Mouse (Mus musculus): ENCODE data around the gene Hoxc8. TPM values are rescaled to one million over a fixed set of nuclear protein-coding genes. Genes with fewer than 3 reads are reported as not detected.

Gene Hoxc8
- polyA plus RNA-seq, 1 experiment from 2014 or later = not detected

- 3% methylated on average over 27 of the region's 27 CpGs for WGBS
- Histone ChIP-seq H3K4me3 (peak within 1 kb of the TSS; percentile 20), H3K9ac (no peak within 1 kb of the TSS), H3K27ac (replicated peaks) (no peak within 1 kb of the TSS), H3K4me1 (peaks cover 5% of the 10 kb centered on the region; the same call in 1 of the 2 replicates), H3K4me2 (peak within 1 kb of the TSS; percentile 43), H3K27me3 (replicated peaks) (peaks cover 98% of the 10 kb centered on the region), H3K36me3 (no peaks in the 10 kb centered on the region), H3K9me3 (no peaks in the 10 kb centered on the region)
- no peak for ATAC-seq (ENCODE audit: extremely low read depth, insufficient number of reproducible peaks, low FRiP score, low TSS enrichment)
These were observed 23.6 kb upstream of the Hoxc8 start, which contains the start of gene Hoxc10 for GRCm38 (mm10) chr15:102966776-102967311. Gene Hoxc10 (plus strand): TSS chr15:102966796.

GRCm38 (mm10) chr15:102967312-102967510 is 23.2 kb upstream of the Hoxc8 start, which contains the start of gene Hoxc5:
Gene Hoxc5 (plus strand): TSS chr15:102967443.
- Histone ChIP-seq H3K9ac (no peak within 1 kb of the TSS), H3K27me3 (replicated peaks) (peaks cover 99% of the 10 kb centered on the region), H3K4me1 (peaks cover 5% of the 10 kb centered on the region; the same call in 1 of the 2 replicates), H3K27ac (replicated peaks) (no peak within 1 kb of the TSS), H3K9me3 (no peaks in the 10 kb centered on the region), H3K4me2 (peak within 1 kb of the TSS; percentile 43), H3K36me3 (no peaks in the 10 kb centered on the region), H3K4me3 (peak within 1 kb of the TSS; percentile 20)
- WGBS = 5% methylated on average over 12 of the region's 12 CpGs
- ATAC-seq (ENCODE audit: extremely low read depth, insufficient number of reproducible peaks, low FRiP score, low TSS enrichment) = no peak

DNA sequence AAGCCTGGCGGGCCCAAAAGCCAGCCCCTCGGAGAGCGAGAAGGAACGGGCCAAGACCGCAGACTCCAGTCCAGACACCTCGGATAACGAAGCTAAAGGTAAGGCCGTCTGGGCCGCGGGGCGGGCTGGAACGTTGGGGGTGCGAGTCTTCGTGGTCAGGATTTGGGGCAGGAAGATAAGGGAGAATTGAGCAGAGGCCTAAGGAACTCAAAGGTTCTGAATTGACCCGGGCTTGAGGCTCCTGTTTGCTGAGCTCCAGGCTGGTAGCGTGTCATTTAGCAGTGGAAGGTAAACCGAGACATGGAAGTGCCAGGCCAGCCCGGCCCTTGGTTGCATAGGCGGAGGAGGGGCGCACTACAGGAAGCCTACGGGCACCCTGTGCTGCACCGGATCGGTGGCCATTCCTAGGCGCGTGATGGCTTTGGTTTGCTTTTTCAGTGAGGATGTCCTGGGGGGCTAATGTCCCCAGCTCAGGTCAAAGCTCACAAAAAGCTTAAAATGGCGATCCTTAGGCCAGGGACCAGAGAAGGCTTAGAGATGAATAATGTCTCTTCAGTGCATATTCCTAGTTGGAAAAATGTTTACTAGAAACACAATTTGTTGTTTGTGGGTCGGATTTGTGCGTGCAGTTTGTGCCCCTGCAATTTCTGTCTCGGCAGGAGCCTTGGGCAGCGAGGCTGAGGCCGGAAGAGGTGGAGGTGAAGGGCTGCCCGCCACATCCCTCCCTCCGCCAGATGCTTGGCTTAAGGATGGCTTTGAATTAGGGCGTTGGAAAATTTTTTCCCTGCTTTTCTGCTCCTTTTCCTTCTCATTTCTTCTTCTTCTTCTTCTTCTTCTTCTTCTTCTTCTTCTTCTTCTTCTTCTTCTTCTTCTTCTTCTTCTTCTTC is 22.7 kb upstream of the Hoxc8 start:
- Histone ChIP-seq H3K27me3 (replicated peaks) (peaks cover 99% of the 10 kb centered on the region), H3K27ac (replicated peaks) (no peak overlapping the region), H3K36me3 (no peaks in the 10 kb centered on the region), H3K4me1 (peaks cover 5% of the 10 kb centered on the region; the same call in 1 of the 2 replicates), H3K9me3 (no peaks in the 10 kb centered on the region), H3K4me2 (no peak overlapping the region), H3K4me3 (no peak overlapping the region), H3K9ac (no peak overlapping the region)
- no peak for ATAC-seq (ENCODE audit: extremely low read depth, insufficient number of reproducible peaks, low FRiP score, low TSS enrichment)
- WGBS = 2% methylated on average over 34 of the region's 34 CpGs

DNA sequence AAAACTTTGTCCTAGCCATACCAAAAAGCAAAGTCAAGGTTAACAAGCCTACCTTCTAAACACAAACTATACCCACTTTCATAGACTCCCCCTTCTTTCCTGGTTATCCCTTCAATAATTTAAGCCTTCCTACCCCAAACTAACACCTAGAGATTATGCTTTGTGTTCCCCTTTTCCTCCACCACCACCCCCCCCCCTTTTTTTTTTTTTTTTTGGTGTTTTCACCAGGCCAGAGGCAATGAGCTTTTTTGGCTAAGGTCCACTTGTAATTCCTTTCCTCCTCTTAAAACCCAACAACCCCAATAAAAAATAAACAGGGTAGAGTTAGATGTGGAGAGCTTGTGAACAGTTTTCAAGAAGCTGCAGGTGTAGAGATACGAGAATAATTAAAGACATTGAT is 21.1 kb upstream of the Hoxc8 start:
- Histone ChIP-seq H3K27ac (replicated peaks) (no peak overlapping the region), H3K9me3 (no peaks in the 10 kb centered on the region), H3K4me3 (no peak overlapping the region), H3K27me3 (replicated peaks) (peaks cover 99% of the 10 kb centered on the region), H3K4me2 (no peak overlapping the region), H3K4me1 (peaks cover 5% of the 10 kb centered on the region; the same call in 1 of the 2 replicates), H3K9ac (no peak overlapping the region), H3K36me3 (no peaks in the 10 kb centered on the region)
- 26% methylated on average over 1 of the region's 1 CpGs for WGBS
- ATAC-seq (ENCODE audit: extremely low read depth, insufficient number of reproducible peaks, low FRiP score, low TSS enrichment) = no peak

DNA sequence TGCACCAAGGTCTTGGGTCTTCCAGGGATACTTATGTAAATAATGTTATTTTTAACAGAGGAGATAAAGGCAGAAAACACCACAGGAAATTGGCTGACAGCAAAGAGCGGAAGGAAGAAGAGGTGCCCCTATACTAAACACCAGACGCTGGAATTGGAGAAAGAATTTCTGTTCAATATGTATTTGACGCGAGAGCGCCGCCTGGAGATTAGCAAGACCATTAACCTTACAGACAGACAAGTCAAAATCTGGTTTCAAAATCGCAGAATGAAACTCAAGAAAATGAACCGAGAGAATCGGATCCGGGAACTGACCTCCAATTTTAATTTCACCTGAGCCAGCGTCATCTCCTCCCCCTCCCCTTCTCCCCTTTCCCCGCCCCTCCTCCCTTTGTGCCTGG is 19.7 kb upstream of the Hoxc8 start:
- Histone ChIP-seq H3K27ac (replicated peaks) (no peak overlapping the region), H3K4me3 (no peak overlapping the region), H3K9me3 (no peaks in the 10 kb centered on the region), H3K36me3 (no peaks in the 10 kb centered on the region), H3K27me3 (replicated peaks) (peaks cover 99% of the 10 kb centered on the region), H3K4me1 (peaks cover 5% of the 10 kb centered on the region; the same call in 1 of the 2 replicates), H3K4me2 (no peak overlapping the region), H3K9ac (no peak overlapping the region)
- no peak for ATAC-seq (ENCODE audit: extremely low read depth, insufficient number of reproducible peaks, low FRiP score, low TSS enrichment)
- 1% methylated on average over 12 of the region's 12 CpGs for WGBS

- no peaks in the 10 kb centered on the region for H3K9me3 ChIP-seq
- H3K27ac ChIP-seq (replicated peaks) = no peak overlapping the region
- under 1% methylated on average over 21 of the region's 21 CpGs for WGBS
- no peak overlapping the region for H3K4me2 ChIP-seq
- peaks cover 99% of the 10 kb centered on the region for H3K27me3 ChIP-seq (replicated peaks)
- no peaks in the 10 kb centered on the region for H3K36me3 ChIP-seq
- no peak overlapping the region for H3K4me3 ChIP-seq
- H3K9ac ChIP-seq = no peak overlapping the region
- H3K4me1 ChIP-seq = peaks cover 5% of the 10 kb centered on the region; the same call in 1 of the 2 replicates
- ATAC-seq (ENCODE audit: extremely low read depth, insufficient number of reproducible peaks, low FRiP score, low TSS enrichment) = no peak
These were observed 18.2 kb upstream of the Hoxc8 start for GRCm38 (mm10) chr15:102972254-102972653.

DNA sequence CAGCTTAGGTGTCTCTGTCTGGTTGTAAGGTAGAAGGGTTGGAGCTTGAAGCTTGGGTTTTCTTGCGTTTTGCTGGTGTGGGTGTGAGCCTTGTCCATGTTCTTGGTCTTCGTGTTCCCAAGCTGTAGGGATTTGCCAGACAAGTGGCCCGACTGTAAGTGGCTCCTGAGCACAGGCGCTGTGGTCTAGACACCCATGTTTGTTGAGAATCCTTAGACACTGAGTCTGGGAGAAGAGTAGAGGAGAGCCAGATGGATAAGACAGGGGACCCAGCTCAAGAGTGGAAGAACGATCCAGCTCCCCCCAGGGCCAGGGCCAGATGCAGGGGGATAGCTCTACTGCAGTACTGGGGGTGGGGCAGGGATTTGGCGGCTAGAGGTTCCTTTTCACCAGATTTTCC is 17.7 kb upstream of the Hoxc8 start:
- Histone ChIP-seq H3K4me3 (no peak overlapping the region), H3K4me2 (no peak overlapping the region), H3K9me3 (no peaks in the 10 kb centered on the region), H3K9ac (no peak overlapping the region), H3K27me3 (replicated peaks) (peaks cover 99% of the 10 kb centered on the region), H3K36me3 (no peaks in the 10 kb centered on the region), H3K27ac (replicated peaks) (no peak overlapping the region), H3K4me1 (peaks cover 5% of the 10 kb centered on the region; the same call in 1 of the 2 replicates)
- no peak for ATAC-seq (ENCODE audit: extremely low read depth, insufficient number of reproducible peaks, low FRiP score, low TSS enrichment)
- 2% methylated on average over 6 of the region's 6 CpGs for whole genome bisulfite sequencing

GRCm38 (mm10) chr15:102975034-102975433 is 15.4 kb upstream of the Hoxc8 start:
- peaks cover 5% of the 10 kb centered on the region; the same call in 1 of the 2 replicates for H3K4me1 ChIP-seq
- no peaks in the 10 kb centered on the region for H3K9me3 ChIP-seq
- peaks cover 100% of the 10 kb centered on the region for H3K27me3 ChIP-seq (replicated peaks)
- no peak overlapping the region for H3K4me2 ChIP-seq
- no peak overlapping the region for H3K27ac ChIP-seq (replicated peaks)
- no peak overlapping the region for H3K9ac ChIP-seq
- WGBS = 4% methylated on average over 7 of the region's 7 CpGs
- no peak for ATAC-seq (ENCODE audit: extremely low read depth, insufficient number of reproducible peaks, low FRiP score, low TSS enrichment)
- no peak overlapping the region for H3K4me3 ChIP-seq
- no peaks in the 10 kb centered on the region for H3K36me3 ChIP-seq

- no peak overlapping the region for H3K4me3 ChIP-seq
- no peaks in the 10 kb centered on the region for H3K36me3 ChIP-seq
- peaks cover 100% of the 10 kb centered on the region for H3K27me3 ChIP-seq (replicated peaks)
- no peak overlapping the region for H3K4me2 ChIP-seq
- H3K9me3 ChIP-seq = no peaks in the 10 kb centered on the region
- no peak overlapping the region for H3K9ac ChIP-seq
- under 1% methylated on average over 21 of the region's 21 CpGs for WGBS
- H3K27ac ChIP-seq (replicated peaks) = no peak overlapping the region
- ATAC-seq (ENCODE audit: extremely low read depth, insufficient number of reproducible peaks, low FRiP score, low TSS enrichment) = no peak
- peaks cover 5% of the 10 kb centered on the region; the same call in 1 of the 2 replicates for H3K4me1 ChIP-seq
These were observed 14.7 kb upstream of the Hoxc8 start for GRCm38 (mm10) chr15:102975688-102976111.

DNA sequence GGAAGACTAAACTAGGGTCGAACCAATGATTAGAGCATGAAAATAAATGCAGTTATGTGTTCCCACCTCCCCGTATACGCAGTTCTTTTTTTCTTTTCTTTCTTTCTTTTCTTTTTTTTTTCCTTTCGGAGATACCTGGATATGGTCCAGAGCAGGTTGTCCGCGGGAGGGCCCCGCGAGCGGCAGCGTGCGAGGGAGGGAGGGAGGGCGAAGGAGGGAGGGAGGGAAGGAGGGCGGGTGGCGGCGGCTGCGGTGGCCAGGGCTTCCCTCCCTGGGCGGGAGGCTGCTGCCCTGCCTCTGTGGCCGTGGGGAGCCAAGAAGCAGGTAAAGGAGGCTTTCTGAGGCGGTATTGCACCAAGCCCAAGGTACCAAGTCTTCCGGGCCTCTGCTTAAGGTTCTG is 14.2 kb upstream of the Hoxc8 start, which contains the start of gene Hoxc9:
TSS of gene Hoxc9 (plus strand) at position 269 of the 400 bp plus-strand sequence.
- peak within 1 kb of the TSS; percentile 35 for H3K4me3 ChIP-seq
- 1% methylated on average over 16 of the region's 20 CpGs for WGBS
- no peak for ATAC-seq (ENCODE audit: extremely low read depth, insufficient number of reproducible peaks, low FRiP score, low TSS enrichment)

GRCm38 (mm10) chr15:102976631-102977422 is 13.6 kb upstream of the Hoxc8 start:
- WGBS = 1% methylated on average over 37 of the region's 37 CpGs
- Histone ChIP-seq H3K27ac (replicated peaks) (no peak overlapping the region), H3K27me3 (replicated peaks) (peaks cover 100% of the 10 kb centered on the region), H3K36me3 (no peaks in the 10 kb centered on the region), H3K4me1 (peaks cover 10% of the 10 kb centered on the region), H3K4me3 (peak overlapping the region; percentile 35), H3K4me2 (peak overlapping the region; percentile 51), H3K9me3 (no peaks in the 10 kb centered on the region), H3K9ac (no peak overlapping the region)
- ATAC-seq (ENCODE audit: extremely low read depth, insufficient number of reproducible peaks, low FRiP score, low TSS enrichment) = no peak

More for the DNA sequence above, 14.2 kb upstream of the Hoxc8 start, which contains the start of gene Hoxc9:
- no peak within 1 kb of the TSS for H3K9ac ChIP-seq
- no peaks in the 10 kb centered on the region for H3K36me3 ChIP-seq
- H3K27me3 ChIP-seq (replicated peaks) = peaks cover 100% of the 10 kb centered on the region
- H3K4me1 ChIP-seq = peaks cover 5% of the 10 kb centered on the region; the same call in 1 of the 2 replicates
- no peaks in the 10 kb centered on the region for H3K9me3 ChIP-seq
- H3K4me2 ChIP-seq = peak within 1 kb of the TSS; percentile 51
- H3K27ac ChIP-seq (replicated peaks) = no peak within 1 kb of the TSS
